In the genomic region with DNA sequence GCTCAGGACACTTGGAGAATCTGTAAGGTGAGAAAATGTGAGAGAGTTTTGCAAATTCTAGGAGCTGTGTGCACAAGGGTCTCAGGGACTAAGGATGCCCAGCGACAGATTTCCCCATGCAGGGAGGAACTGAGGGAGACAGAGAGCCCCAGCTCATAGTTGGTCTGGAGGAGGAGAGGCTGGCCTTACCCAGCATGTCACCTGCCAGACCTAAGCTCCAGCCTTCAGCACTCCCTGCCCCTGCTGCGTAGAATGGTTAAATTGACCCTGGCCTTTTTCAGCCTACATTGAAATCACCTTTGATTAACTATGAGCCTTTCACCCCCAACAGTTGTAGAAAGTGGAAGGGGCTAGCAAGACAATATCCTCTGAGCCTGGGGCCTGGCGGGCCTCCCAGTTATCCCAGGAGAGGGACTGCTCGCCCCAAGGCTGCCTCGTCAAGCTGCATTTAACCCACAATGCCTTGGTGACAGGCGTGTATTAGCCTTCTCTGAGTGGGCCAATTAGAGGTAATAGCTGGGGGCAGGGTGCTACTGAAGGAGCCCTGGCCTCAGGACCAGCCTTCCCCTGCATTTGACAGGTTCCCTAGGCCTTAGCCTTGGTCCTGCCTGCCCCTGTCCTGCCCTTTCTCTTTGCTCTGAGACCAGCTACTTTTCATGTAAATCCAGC, we compare ENCODE assay signal across 12 mouse cellular contexts. TPM values are rescaled to one million over a fixed set of nuclear protein-coding genes. Genes with fewer than 3 reads are reported as not detected.
DNase-seq lines count a peak whose midpoint lies in the region; ATAC-seq lines count a peak whose summit lies in the region.
"Had no signal": no experiment of that assay in that cellular context is flagged by ENCODE, and none has a peak within 500 bp of the region (broad histone marks: within the 10 kb centered on the region; RNA-seq: fewer than 3 reads in every experiment).

No protein-coding gene starts in this region.

- 24% methylated on average over 6 of the region's 6 CpGs for WGBS in embryonic facial prominence, embryonic 10.5 days
- 24% methylated on average over 6 of the region's 6 CpGs for WGBS in hindbrain, embryonic 10.5 days
- WGBS in midbrain, embryonic 13.5 days, result 11% methylated on average over 6 of the region's 6 CpGs

- H3K36me3 ChIP-seq in embryonic facial prominence, embryonic 10.5 days (replicated peaks), result no peaks in the 10 kb centered on the region
- no peaks in the 10 kb centered on the region for H3K36me3 ChIP-seq in hindbrain, embryonic 10.5 days
- H3K36me3 ChIP-seq in midbrain, embryonic 13.5 days, result no peaks in the 10 kb centered on the region

- no peak overlapping the region for H3K4me3 ChIP-seq in embryonic facial prominence, embryonic 10.5 days
- no peak overlapping the region for H3K4me3 ChIP-seq in hindbrain, embryonic 10.5 days
- no peak overlapping the region for H3K4me3 ChIP-seq in midbrain, embryonic 13.5 days (replicated peaks)

- no peaks in the 10 kb centered on the region for H3K9me3 ChIP-seq in embryonic facial prominence, embryonic 10.5 days
- H3K9me3 ChIP-seq in hindbrain, embryonic 10.5 days, result no peaks in the 10 kb centered on the region
- H3K9me3 ChIP-seq in midbrain, embryonic 13.5 days, result no peaks in the 10 kb centered on the region

- H3K4me2 ChIP-seq in midbrain, embryonic 13.5 days (replicated peaks), result no peak overlapping the region

- DNase-seq in ES-CJ7 (ENCODE audit: low read depth, low spot score), result peak; percentile 38
- peak; percentile 56 for DNase-seq in embryonic facial prominence, embryonic 10.5 days (ENCODE audit: low spot score)
- DNase-seq in hindbrain, embryonic 10.5 days (ENCODE audit: low spot score), result peak; percentile 52
- no peak for DNase-seq in kidney, postnatal 36 days
- no peak for DNase-seq in right cerebral cortex, postnatal 14 days
- DNase-seq: gastrocnemius, postnatal 25 days; kidney, adult 8-10 months had no signal

- no peak overlapping the region for H3K9ac ChIP-seq in midbrain, embryonic 13.5 days (replicated peaks)
- H3K9ac ChIP-seq: liver, embryonic 14.5 days had no signal

- H3K27ac ChIP-seq in embryonic facial prominence, embryonic 10.5 days (replicated peaks), result 0 out of 2 replicates have a peak overlapping the region, but pooled peaks have one; percentile 58
- peak overlapping the region; percentile 68 for H3K27ac ChIP-seq in hindbrain, embryonic 10.5 days
- H3K27ac ChIP-seq in midbrain, embryonic 13.5 days, result peak overlapping the region; percentile 41
- H3K27ac ChIP-seq: liver, embryonic 14.5 days had no signal

- peak; percentile 89 for ATAC-seq in midbrain, embryonic 13.5 days
- ATAC-seq in megakaryocyte-erythroid progenitor cell, adult 5-6 weeks (replicated peaks; ENCODE audit: low FRiP score, low TSS enrichment, poor library complexity, severe bottlenecking), result no peak
- no peak for ATAC-seq in erythroid progenitor cell, adult 5-6 weeks (replicated peaks; ENCODE audit: low FRiP score, poor library complexity, severe bottlenecking)
- ATAC-seq: CD4-positive, CD25-positive, alpha-beta regulatory T cell, adult 4 months had no signal

- peaks cover 31% of the 10 kb centered on the region for H3K4me1 ChIP-seq in embryonic facial prominence, embryonic 10.5 days
- peaks cover 43% of the 10 kb centered on the region for H3K4me1 ChIP-seq in hindbrain, embryonic 10.5 days (replicated peaks)
- peaks cover 39% of the 10 kb centered on the region for H3K4me1 ChIP-seq in midbrain, embryonic 13.5 days (replicated peaks)

- H3K27me3 ChIP-seq in embryonic facial prominence, embryonic 10.5 days (replicated peaks; ENCODE audit: low read depth, poor library complexity, severe bottlenecking), result no peaks in the 10 kb centered on the region
- H3K27me3 ChIP-seq in hindbrain, embryonic 10.5 days (ENCODE audit: insufficient read depth, poor library complexity, severe bottlenecking), result peaks cover 21% of the 10 kb centered on the region
- H3K27me3 ChIP-seq in midbrain, embryonic 13.5 days, result no peaks in the 10 kb centered on the region

RNA-seq across cellular contexts. Expression of a gene that starts 25.6 kb away (rescaled TPM):
- 6.2 and 7.1 TPM in 2 replicates for polyA plus RNA-seq in embryonic facial prominence, embryonic 10.5 days (2016; fragmentation: Nextera tagmentation; extraction: Ambion mirVana)
- polyA plus RNA-seq in hindbrain, embryonic 10.5 days (2016; fragmentation: Nextera tagmentation; extraction: Ambion mirVana), result 7.4 and 8.1 TPM in 2 replicates
- polyA plus RNA-seq in midbrain, embryonic 13.5 days (2015; fragmentation: Nextera tagmentation; extraction: Ambion mirVana), result 7.3 and 8.0 TPM in 2 replicates
- total RNA-seq in megakaryocyte-erythroid progenitor cell, adult 5-6 weeks (2014; fragmentation: Nextera tagmentation), result not detected in 2 replicates
- 0.34 TPM in 1 of 2 replicates, not detected in the other for total RNA-seq in megakaryocyte-erythroid progenitor cell, adult 5-6 weeks (2017)
- total RNA-seq in erythroid progenitor cell, adult 5-6 weeks (2015; ENCODE audit: low replicate concordance), result not detected in 2 replicates
- total RNA-seq in erythroid progenitor cell, adult 5-6 weeks (2017; ENCODE audit: low replicate concordance), result 0.61 TPM in 1 of 2 replicates, not detected in the other

Comparison
In these comparisons a context has a peak if more than half of its experiments do, and no peak if none do; other contexts are left out.
1. DNase-seq: peak in ES-CJ7 (single experiment), embryonic facial prominence, embryonic 10.5 days (single experiment) and hindbrain, embryonic 10.5 days (single experiment); none in kidney, postnatal 36 days (0 of 2) and right cerebral cortex, postnatal 14 days (single experiment).
2. Peak in every context shown above with its lines, with median percentiles within 50 percentile points of each other: H3K27ac ChIP-seq.